Mouse (Mus musculus) heart, adult 2 months (tissue): ENCODE measurements at regions not wholly inside any gene's neighbourhood (a gene's known extent, or its start where the extent isn't known, plus 50 kb on each side); places are given as distances from the start of the nearest gene placed in this dataset.

Experiments
- CTCF ChIP-seq: fragments of 200-600 bp; IDR thresholded peaks from 2 replicates; pipeline ENCODE4 v1.8.1; 2022; ENCODE audit warnings: antibody characterized with exemption, mild to moderate bottlenecking, moderate library complexity
- EP300 ChIP-seq: fragments of 200-500 bp; IDR thresholded peaks from 2 replicates; pipeline ENCODE4 v1.6.1; 2011; ENCODE audit warnings: low read depth, low read length, control low read depth; ENCODE audit not compliant: insufficient read depth
- POLR2A ChIP-seq: fragments of 200-500 bp; IDR thresholded peaks from 2 replicates; pipeline ENCODE4 v1.6.1; 2011; ENCODE audit warnings: mild to moderate bottlenecking, low read depth, low read length, control low read depth; ENCODE audit not compliant: insufficient read depth

- TF ChIP-seq CTCF (no peak), POLR2A (no peak), EP300 (no peak)
These were observed 319.1 kb upstream of the Tmco5 start for GRCm38 (mm10) chr2:116559350-116559749.
